In genomic region chr3:132015205-132015604, GRCm38 (mm10) we compare ENCODE assay signal across 19 mouse cellular contexts.
DNase-seq lines count a peak whose midpoint lies in the region; ATAC-seq lines count a peak whose summit lies in the region.
"Had no signal": no experiment of that assay in that cellular context is flagged by ENCODE, and none has a peak within 500 bp of the region (broad histone marks: within the 10 kb centered on the region; RNA-seq: fewer than 3 reads in every experiment).

No protein-coding gene starts in this region.

- no peak for ATAC-seq in hindbrain, embryonic 14.5 days (ENCODE audit: low FRiP score)
- ATAC-seq in forebrain, embryonic 13.5 days = peak; percentile 11; the same call in 1 of the 2 replicates
- ATAC-seq in midbrain, embryonic 13.5 days = 0 out of 2 replicates have a peak, but pooled peaks have one; percentile 15
- ATAC-seq: activated CD4-positive, CD25-positive, alpha-beta regulatory T cell, adult 4 months; Patski had no signal

- H3K4me1 ChIP-seq in hindbrain, embryonic 10.5 days (replicated peaks) = peaks cover 37% of the 10 kb centered on the region
- peaks cover 15% of the 10 kb centered on the region for H3K4me1 ChIP-seq in hindbrain, embryonic 14.5 days (replicated peaks; ENCODE audit: control insufficient read depth, insufficient read depth, low read length)
- peaks cover 28% of the 10 kb centered on the region for H3K4me1 ChIP-seq in forebrain, embryonic 13.5 days
- H3K4me1 ChIP-seq in midbrain, embryonic 13.5 days (replicated peaks) = peaks cover 26% of the 10 kb centered on the region
- H3K4me1 ChIP-seq: liver, embryonic 13.5 days had no signal

- H3K9me3 ChIP-seq in hindbrain, embryonic 10.5 days = no peaks in the 10 kb centered on the region
- H3K9me3 ChIP-seq in hindbrain, embryonic 14.5 days (ENCODE audit: control insufficient read depth, low read length) = no peaks in the 10 kb centered on the region
- H3K9me3 ChIP-seq in forebrain, embryonic 13.5 days (replicated peaks) = no peaks in the 10 kb centered on the region
- H3K9me3 ChIP-seq in midbrain, embryonic 13.5 days = no peaks in the 10 kb centered on the region
- H3K9me3 ChIP-seq: liver, embryonic 13.5 days; neural tube, embryonic 12.5 days had no signal

- no peak for DNase-seq in hindbrain, embryonic 10.5 days (ENCODE audit: low spot score)
- DNase-seq in hindbrain, embryonic 14.5 days (ENCODE audit: low spot score) = no peak
- DNase-seq in brain, adult 2 months (ENCODE audit: low read depth, low spot score) = peak; percentile 23
- DNase-seq in right cerebral cortex, postnatal 25 days = no peak
- DNase-seq in adipocyte (ENCODE audit: low spot score) = no peak
- DNase-seq: adrenal gland, postnatal 36 days; B cell, adult 2 months; cerebellum, adult 9-11 months; gastrocnemius, postnatal 25 days; kidney, adult 2 months; kidney, postnatal 14 days; liver, embryonic 13.5 days had no signal

- WGBS in hindbrain, embryonic 10.5 days = 57% methylated on average over 6 of the region's 6 CpGs
- 43% methylated on average over 6 of the region's 6 CpGs for WGBS in hindbrain, embryonic 14.5 days
- 20% methylated on average over 6 of the region's 6 CpGs for WGBS in forebrain, embryonic 13.5 days
- WGBS in midbrain, embryonic 13.5 days = 24% methylated on average over 6 of the region's 6 CpGs

- H3K9ac ChIP-seq in hindbrain, embryonic 14.5 days = no peak overlapping the region
- H3K9ac ChIP-seq in forebrain, embryonic 13.5 days = no peak overlapping the region
- H3K9ac ChIP-seq in midbrain, embryonic 13.5 days (replicated peaks) = no peak overlapping the region
- H3K9ac ChIP-seq: liver, embryonic 13.5 days; neural tube, embryonic 12.5 days had no signal

- H3K27ac ChIP-seq in hindbrain, embryonic 10.5 days = peak overlapping the region; percentile 67; the same call in 1 of the 2 replicates
- H3K27ac ChIP-seq in hindbrain, embryonic 14.5 days = no peak overlapping the region
- H3K27ac ChIP-seq in forebrain, embryonic 13.5 days = peak overlapping the region; percentile 48
- H3K27ac ChIP-seq in midbrain, embryonic 13.5 days = 0 out of 2 replicates have a peak overlapping the region, but pooled peaks have one; percentile 16
- H3K27ac ChIP-seq: left cerebral cortex, adult 2 months; liver, embryonic 13.5 days; macrophage; neural tube, embryonic 12.5 days had no signal

- no peaks in the 10 kb centered on the region for H3K27me3 ChIP-seq in hindbrain, embryonic 10.5 days (ENCODE audit: insufficient read depth, poor library complexity, severe bottlenecking)
- H3K27me3 ChIP-seq in hindbrain, embryonic 14.5 days (ENCODE audit: control insufficient read depth, insufficient read depth, low read length) = no peaks in the 10 kb centered on the region
- no peaks in the 10 kb centered on the region for H3K27me3 ChIP-seq in forebrain, embryonic 13.5 days
- H3K27me3 ChIP-seq in midbrain, embryonic 13.5 days = no peaks in the 10 kb centered on the region
- H3K27me3 ChIP-seq: liver, embryonic 13.5 days; neural tube, embryonic 12.5 days; Patski had no signal

- H3K4me3 ChIP-seq in hindbrain, embryonic 10.5 days = no peak overlapping the region
- no peak overlapping the region for H3K4me3 ChIP-seq in hindbrain, embryonic 14.5 days (replicated peaks; ENCODE audit: low read length)
- H3K4me3 ChIP-seq in forebrain, embryonic 13.5 days = no peak overlapping the region
- no peak overlapping the region for H3K4me3 ChIP-seq in midbrain, embryonic 13.5 days (replicated peaks)
- H3K4me3 ChIP-seq: left cerebral cortex, adult 2 months; liver, embryonic 13.5 days; neural tube, embryonic 12.5 days had no signal

- H3K4me2 ChIP-seq in hindbrain, embryonic 14.5 days (replicated peaks) = no peak overlapping the region
- H3K4me2 ChIP-seq in forebrain, embryonic 13.5 days = 0 out of 2 replicates have a peak overlapping the region, but pooled peaks have one; percentile 16
- no peak overlapping the region for H3K4me2 ChIP-seq in midbrain, embryonic 13.5 days (replicated peaks)
- H3K4me2 ChIP-seq: liver, embryonic 13.5 days; neural tube, embryonic 12.5 days had no signal

- no peaks in the 10 kb centered on the region for H3K36me3 ChIP-seq in hindbrain, embryonic 10.5 days
- H3K36me3 ChIP-seq in hindbrain, embryonic 14.5 days (replicated peaks; ENCODE audit: control insufficient read depth, insufficient read depth) = no peaks in the 10 kb centered on the region
- no peaks in the 10 kb centered on the region for H3K36me3 ChIP-seq in forebrain, embryonic 13.5 days (ENCODE audit: poor library complexity, severe bottlenecking)
- no peaks in the 10 kb centered on the region for H3K36me3 ChIP-seq in midbrain, embryonic 13.5 days
- H3K36me3 ChIP-seq: liver, embryonic 13.5 days; neural tube, embryonic 12.5 days had no signal
